In genomic region chr10:16600551-16601224, GRCm38 (mm10) we compare ENCODE assay signal across 13 mouse cellular contexts.
DNase-seq lines count a peak whose midpoint lies in the region; ATAC-seq and TF ChIP-seq lines count a peak whose summit lies in the region.
"Had no signal": no experiment of that assay in that cellular context is flagged by ENCODE, and none has a peak within 500 bp of the region (broad histone marks: within the 10 kb centered on the region; RNA-seq: fewer than 3 reads in every experiment).

No protein-coding gene starts in this region.

- no peaks in the 10 kb centered on the region for H3K9me3 ChIP-seq in intestine, postnatal 0 days (ENCODE audit: control insufficient read depth)
- H3K9me3 ChIP-seq in hindbrain, embryonic 12.5 days (replicated peaks) = no peaks in the 10 kb centered on the region
- H3K9me3 ChIP-seq in midbrain, postnatal 0 days (ENCODE audit: low read length) = no peaks in the 10 kb centered on the region
- H3K9me3 ChIP-seq: hindbrain, embryonic 10.5 days had no signal

- H3K9ac ChIP-seq in intestine, postnatal 0 days (ENCODE audit: low read depth, low read length) = no peak overlapping the region
- no peak overlapping the region for H3K9ac ChIP-seq in hindbrain, embryonic 12.5 days
- no peak overlapping the region for H3K9ac ChIP-seq in midbrain, postnatal 0 days (replicated peaks; ENCODE audit: low read length, poor library complexity, severe bottlenecking)

- H3K27me3 ChIP-seq in intestine, postnatal 0 days (replicated peaks; ENCODE audit: control insufficient read depth, insufficient read depth, low read length) = no peaks in the 10 kb centered on the region
- no peaks in the 10 kb centered on the region for H3K27me3 ChIP-seq in hindbrain, embryonic 12.5 days
- no peaks in the 10 kb centered on the region for H3K27me3 ChIP-seq in midbrain, postnatal 0 days (ENCODE audit: insufficient read depth, low read length)

- H3K27ac ChIP-seq in intestine, postnatal 0 days (ENCODE audit: low read depth, low read length) = no peak overlapping the region
- no peak overlapping the region for H3K27ac ChIP-seq in hindbrain, embryonic 12.5 days
- no peak overlapping the region for H3K27ac ChIP-seq in midbrain, postnatal 0 days (ENCODE audit: low read depth, low read length)
- H3K27ac ChIP-seq: hindbrain, embryonic 10.5 days had no signal

- no peak overlapping the region for H3K4me3 ChIP-seq in intestine, postnatal 0 days (ENCODE audit: low read depth, low read length)
- H3K4me3 ChIP-seq in hindbrain, embryonic 12.5 days = no peak overlapping the region
- no peak overlapping the region for H3K4me3 ChIP-seq in midbrain, postnatal 0 days (ENCODE audit: low read depth, low read length)
- H3K4me3 ChIP-seq: hindbrain, embryonic 10.5 days had no signal

- ATAC-seq in intestine, postnatal 0 days = peak; percentile 99
- ATAC-seq in hindbrain, embryonic 12.5 days (ENCODE audit: low FRiP score) = no peak
- no peak for ATAC-seq in midbrain, postnatal 0 days (ENCODE audit: low FRiP score)
- ATAC-seq: lung, postnatal 0 days had no signal

- 44% methylated on average over 10 of the region's 10 CpGs for WGBS in intestine, postnatal 0 days
- WGBS in hindbrain, embryonic 12.5 days = 86% methylated on average over 10 of the region's 10 CpGs
- WGBS in midbrain, postnatal 0 days = 90% methylated on average over 10 of the region's 10 CpGs

- TF ChIP-seq CTCF in intestine, postnatal 0 days (IDR thresholded peaks at IDR 0.05; ENCODE audit: low read depth) = no peak
- no peak for TF ChIP-seq CTCF in midbrain, postnatal 0 days (IDR thresholded peaks at IDR 0.05)

- no peaks in the 10 kb centered on the region for H3K4me1 ChIP-seq in intestine, postnatal 0 days (replicated peaks; ENCODE audit: control insufficient read depth, insufficient read depth, low read length)
- no peaks in the 10 kb centered on the region for H3K4me1 ChIP-seq in hindbrain, embryonic 12.5 days
- no peaks in the 10 kb centered on the region for H3K4me1 ChIP-seq in midbrain, postnatal 0 days (ENCODE audit: insufficient read depth, low read length)
- H3K4me1 ChIP-seq: hindbrain, embryonic 10.5 days had no signal

- H3K36me3 ChIP-seq in intestine, postnatal 0 days (ENCODE audit: control insufficient read depth, insufficient read depth) = no peaks in the 10 kb centered on the region
- no peaks in the 10 kb centered on the region for H3K36me3 ChIP-seq in hindbrain, embryonic 12.5 days
- H3K36me3 ChIP-seq in midbrain, postnatal 0 days (ENCODE audit: insufficient read depth, low read length) = no peaks in the 10 kb centered on the region
- H3K36me3 ChIP-seq: hindbrain, embryonic 10.5 days had no signal

- DNase-seq in CD4-positive, CD25-positive, alpha-beta regulatory T cell, adult 2 months (ENCODE audit: low read depth, low spot score) = peak; percentile 45
- peak; percentile 6 for DNase-seq in MEL-GATA-1-ER (ENCODE audit: extremely low read depth, low read depth)
- DNase-seq in naive thymus-derived CD4-positive, alpha-beta T cell, adult 2 months (ENCODE audit: low read depth) = peak; percentile 1
- DNase-seq in adipocyte (ENCODE audit: low spot score) = no peak
- no peak for DNase-seq in midbrain, postnatal 0 days (ENCODE audit: low spot score)
- DNase-seq: adrenal gland, adult 2 months; heart, adult 11 months; kidney, postnatal 14 days; thymus, postnatal 4 days had no signal

- H3K4me2 ChIP-seq in intestine, postnatal 0 days (replicated peaks; ENCODE audit: low read depth) = no peak overlapping the region; the same call in 1 of the 2 replicates
- H3K4me2 ChIP-seq in hindbrain, embryonic 12.5 days (replicated peaks) = no peak overlapping the region
- H3K4me2 ChIP-seq in midbrain, postnatal 0 days (ENCODE audit: low read depth, low read length, poor library complexity, severe bottlenecking) = no peak overlapping the region

Comparison
In these comparisons a context has a peak if more than half of its experiments do, and no peak if none do; other contexts are left out.
1. DNase-seq: peak in CD4-positive, CD25-positive, alpha-beta regulatory T cell, adult 2 months (single experiment), MEL-GATA-1-ER (single experiment) and naive thymus-derived CD4-positive, alpha-beta T cell, adult 2 months (single experiment); none in adipocyte (single experiment) and midbrain, postnatal 0 days (single experiment).